Comparison of ENCODE assay signal across 11 mouse cellular contexts in genomic region chr15:95829553-95830205, GRCm38 (mm10). TPM values are rescaled to one million over a fixed set of nuclear protein-coding genes. Genes with fewer than 3 reads are reported as not detected.
A peak's percentile ranks its signal among the peaks of the same experiment; 100 is the strongest.
DNase-seq lines count a peak whose midpoint lies in the region; ATAC-seq lines count a peak whose summit lies in the region.
"Had no signal": no experiment of that assay in that cellular context is flagged by ENCODE, and none has a peak within 500 bp of the region (broad histone marks: within the 10 kb centered on the region; RNA-seq: fewer than 3 reads in every experiment).

No protein-coding gene starts in this region.

- peak overlapping the region; percentile 27 for H3K4me2 ChIP-seq in embryonic facial prominence, embryonic 12.5 days (replicated peaks)
- 0 out of 2 replicates have a peak overlapping the region, but pooled peaks have one; percentile 4 for H3K4me2 ChIP-seq in midbrain, embryonic 16.5 days (ENCODE audit: low read length)
- no peak overlapping the region for H3K4me2 ChIP-seq in liver, embryonic 12.5 days

- 35% methylated on average over 14 of the region's 14 CpGs for WGBS in embryonic facial prominence, embryonic 12.5 days
- 57% methylated on average over 14 of the region's 14 CpGs for WGBS in midbrain, embryonic 16.5 days
- 84% methylated on average over 14 of the region's 14 CpGs for WGBS in liver, embryonic 12.5 days (ENCODE audit: insufficient replicate concordance)

- no peaks in the 10 kb centered on the region for H3K9me3 ChIP-seq in embryonic facial prominence, embryonic 12.5 days
- no peaks in the 10 kb centered on the region for H3K9me3 ChIP-seq in midbrain, embryonic 16.5 days (replicated peaks; ENCODE audit: control insufficient read depth, low read length, poor library complexity, severe bottlenecking)
- H3K9me3 ChIP-seq in liver, embryonic 12.5 days (replicated peaks), result no peaks in the 10 kb centered on the region

- no peaks in the 10 kb centered on the region for H3K27me3 ChIP-seq in embryonic facial prominence, embryonic 12.5 days
- H3K27me3 ChIP-seq in midbrain, embryonic 16.5 days (ENCODE audit: control insufficient read depth, insufficient read depth, low read depth, low read length), result no peaks in the 10 kb centered on the region
- no peaks in the 10 kb centered on the region for H3K27me3 ChIP-seq in liver, embryonic 12.5 days (replicated peaks)
- H3K27me3 ChIP-seq: Patski had no signal

- peaks cover 35% of the 10 kb centered on the region for H3K4me1 ChIP-seq in embryonic facial prominence, embryonic 12.5 days
- peaks cover 32% of the 10 kb centered on the region for H3K4me1 ChIP-seq in midbrain, embryonic 16.5 days (ENCODE audit: control insufficient read depth, insufficient read depth, low read length)
- H3K4me1 ChIP-seq in liver, embryonic 12.5 days, result peaks cover 30% of the 10 kb centered on the region

- peak; percentile 32 to 51 for DNase-seq in lung, adult 18-20 months
- DNase-seq in lung, postnatal 4 days, result no peak
- DNase-seq in kidney, adult 8-10 months, result peak; percentile 45 to 49
- DNase-seq in thymus, postnatal 0 days (ENCODE audit: low spot score), result no peak
- DNase-seq: cerebellum, adult 9-11 months; heart, postnatal 14 days had no signal

- peak overlapping the region; percentile 69 for H3K27ac ChIP-seq in embryonic facial prominence, embryonic 12.5 days
- peak overlapping the region; percentile 45 for H3K27ac ChIP-seq in midbrain, embryonic 16.5 days (ENCODE audit: low read length)
- H3K27ac ChIP-seq in liver, embryonic 12.5 days, result no peak overlapping the region

- no peak overlapping the region for H3K4me3 ChIP-seq in embryonic facial prominence, embryonic 12.5 days
- H3K4me3 ChIP-seq in midbrain, embryonic 16.5 days (ENCODE audit: low read depth, low read length), result no peak overlapping the region
- no peak overlapping the region for H3K4me3 ChIP-seq in liver, embryonic 12.5 days

- H3K9ac ChIP-seq in embryonic facial prominence, embryonic 12.5 days, result no peak overlapping the region
- H3K9ac ChIP-seq in midbrain, embryonic 16.5 days (ENCODE audit: low read depth, low read length), result no peak overlapping the region
- H3K9ac ChIP-seq in liver, embryonic 12.5 days, result no peak overlapping the region

- no peak for ATAC-seq in embryonic facial prominence, embryonic 12.5 days (ENCODE audit: insufficient number of reproducible peaks, insufficient read depth, low FRiP score, low TSS enrichment)
- no peak for ATAC-seq in midbrain, embryonic 16.5 days
- ATAC-seq in megakaryocyte-erythroid progenitor cell, adult 5-6 weeks (replicated peaks; ENCODE audit: low FRiP score, low TSS enrichment, poor library complexity, severe bottlenecking), result no peak
- no peak for ATAC-seq in liver, embryonic 12.5 days

- H3K36me3 ChIP-seq in embryonic facial prominence, embryonic 12.5 days, result no peaks in the 10 kb centered on the region
- no peaks in the 10 kb centered on the region for H3K36me3 ChIP-seq in midbrain, embryonic 16.5 days (ENCODE audit: control insufficient read depth, insufficient read depth, low read length)
- 0 out of 2 replicates have a peak, but pooled peaks cover 6% of the 10 kb centered on the region for H3K36me3 ChIP-seq in liver, embryonic 12.5 days

RNA-seq across cellular contexts. Expression of gene Ano6, which starts 39.0 kb away (rescaled TPM):
- polyA plus RNA-seq in embryonic facial prominence, embryonic 12.5 days (2016; fragmentation: Nextera tagmentation; extraction: Ambion mirVana), result 51.4 and 52.2 TPM in 2 replicates
- 24.6 and 28.2 TPM in 2 replicates for polyA plus RNA-seq in midbrain, embryonic 16.5 days (2015; fragmentation: Nextera tagmentation; extraction: Ambion mirVana)
- total RNA-seq in megakaryocyte-erythroid progenitor cell, adult 5-6 weeks (2014; fragmentation: Nextera tagmentation), result 11.5 and 18.0 TPM in 2 replicates
- total RNA-seq in megakaryocyte-erythroid progenitor cell, adult 5-6 weeks (2017), result 10.5 and 15.9 TPM in 2 replicates
- 97.9 and 104 TPM in 2 replicates for polyA plus RNA-seq in thymus, postnatal 0 days (2015; fragmentation: Nextera tagmentation; extraction: Ambion mirVana)
- polyA plus RNA-seq in liver, embryonic 12.5 days (2016; fragmentation: Nextera tagmentation; extraction: Ambion mirVana), result 14.7 and 14.8 TPM in 2 replicates

Comparison
In these comparisons a context has a peak if more than half of its experiments do, and no peak if none do; other contexts are left out.
1. DNase-seq: peak in lung, adult 18-20 months (2 of 2) and kidney, adult 8-10 months (2 of 2); none in lung, postnatal 4 days (0 of 2) and thymus, postnatal 0 days (single experiment).